In genomic region chr7:132896206-132896815, GRCm38 (mm10) we compare ENCODE assay signal across 12 mouse cellular contexts. TPM values are rescaled to one million over a fixed set of nuclear protein-coding genes. Genes with fewer than 3 reads are reported as not detected.
DNase-seq lines count a peak whose midpoint lies in the region; ATAC-seq lines count a peak whose summit lies in the region.
"Had no signal": no experiment of that assay in that cellular context is flagged by ENCODE, and none has a peak within 500 bp of the region (broad histone marks: within the 10 kb centered on the region; RNA-seq: fewer than 3 reads in every experiment).

No protein-coding gene starts in this region.

- ATAC-seq in kidney, embryonic 14.5 days (ENCODE audit: low FRiP score, low TSS enrichment): no peak
- no peak for ATAC-seq in heart, embryonic 14.5 days (ENCODE audit: insufficient number of reproducible peaks, insufficient read depth, low FRiP score, low read depth)
- no peak for ATAC-seq in hindbrain, embryonic 14.5 days (ENCODE audit: low FRiP score)

- H3K9ac ChIP-seq in kidney, embryonic 14.5 days (ENCODE audit: low read depth, low read length): no peak overlapping the region
- no peak overlapping the region for H3K9ac ChIP-seq in heart, embryonic 14.5 days (ENCODE audit: low read length)
- H3K9ac ChIP-seq in hindbrain, embryonic 14.5 days: no peak overlapping the region
- H3K9ac ChIP-seq: limb, embryonic 12.5 days had no signal

- no peaks in the 10 kb centered on the region for H3K4me1 ChIP-seq in kidney, embryonic 14.5 days (ENCODE audit: control insufficient read depth, insufficient read depth, low read length)
- peaks cover 23 to 35% of the 10 kb centered on the region in 2 experiments for H3K4me1 ChIP-seq in heart, embryonic 14.5 days (ENCODE audit: control insufficient read depth in 2 of 2, insufficient read depth in 2 of 2, low read length in 2 of 2)
- H3K4me1 ChIP-seq in hindbrain, embryonic 14.5 days (replicated peaks; ENCODE audit: control insufficient read depth, insufficient read depth, low read length): no peaks in the 10 kb centered on the region
- H3K4me1 ChIP-seq: limb, embryonic 12.5 days had no signal

- H3K4me3 ChIP-seq in kidney, embryonic 14.5 days (ENCODE audit: low read length): no peak overlapping the region
- no peak overlapping the region for H3K4me3 ChIP-seq in heart, embryonic 14.5 days (ENCODE audit: control insufficient read depth in 1 of 2, insufficient read depth in 1 of 2, low read depth in 1 of 2, low read length in 2 of 2)
- no peak overlapping the region for H3K4me3 ChIP-seq in hindbrain, embryonic 14.5 days (replicated peaks; ENCODE audit: low read length)
- H3K4me3 ChIP-seq: limb, embryonic 12.5 days had no signal

- no peaks in the 10 kb centered on the region for H3K27me3 ChIP-seq in kidney, embryonic 14.5 days (ENCODE audit: control insufficient read depth, insufficient read depth, low read length)
- no peaks in the 10 kb centered on the region for H3K27me3 ChIP-seq in heart, embryonic 14.5 days (ENCODE audit: control insufficient read depth, insufficient read depth, low read length)
- no peaks in the 10 kb centered on the region for H3K27me3 ChIP-seq in hindbrain, embryonic 14.5 days (ENCODE audit: control insufficient read depth, insufficient read depth, low read length)
- H3K27me3 ChIP-seq: limb, embryonic 12.5 days had no signal

- DNase-seq in kidney, adult 18-20 months: peak; percentile 51
- peak; percentile 58 to 71 for DNase-seq in adrenal gland, postnatal 36 days
- DNase-seq in testis, postnatal 10 days (ENCODE audit: low spot score): peak; percentile 66
- no peak for DNase-seq in ovary, postnatal 10 days (ENCODE audit: low spot score)
- DNase-seq in urinary bladder, postnatal 4 days (ENCODE audit: low spot score in 2 of 2): no peak
- no peak for DNase-seq in hindbrain, embryonic 14.5 days (ENCODE audit: low spot score)
- DNase-seq: lung, postnatal 4 days; right cerebral cortex, postnatal 14 days; thymus, adult 2 months had no signal

- H3K4me2 ChIP-seq in kidney, embryonic 14.5 days (replicated peaks; ENCODE audit: low read depth, low read length): no peak overlapping the region
- H3K4me2 ChIP-seq in heart, embryonic 14.5 days (ENCODE audit: low read length): no peak overlapping the region; the same call in 1 of the 2 replicates
- H3K4me2 ChIP-seq in hindbrain, embryonic 14.5 days (replicated peaks): no peak overlapping the region
- H3K4me2 ChIP-seq: limb, embryonic 12.5 days had no signal

- H3K9me3 ChIP-seq in kidney, embryonic 14.5 days (ENCODE audit: control insufficient read depth, low read length): no peaks in the 10 kb centered on the region
- 0 out of 2 replicates have a peak, but pooled peaks cover 4% of the 10 kb centered on the region for H3K9me3 ChIP-seq in heart, embryonic 14.5 days (ENCODE audit: control insufficient read depth, low read length)
- no peaks in the 10 kb centered on the region for H3K9me3 ChIP-seq in hindbrain, embryonic 14.5 days (ENCODE audit: control insufficient read depth, low read length)
- H3K9me3 ChIP-seq: limb, embryonic 12.5 days had no signal

- no peaks in the 10 kb centered on the region for H3K36me3 ChIP-seq in kidney, embryonic 14.5 days (ENCODE audit: control insufficient read depth, insufficient read depth, low read length)
- no peaks in the 10 kb centered on the region for H3K36me3 ChIP-seq in heart, embryonic 14.5 days (ENCODE audit: control insufficient read depth, insufficient read depth, low read length)
- H3K36me3 ChIP-seq in hindbrain, embryonic 14.5 days (replicated peaks; ENCODE audit: control insufficient read depth, insufficient read depth): no peaks in the 10 kb centered on the region
- H3K36me3 ChIP-seq: limb, embryonic 12.5 days had no signal

- no peak overlapping the region for H3K27ac ChIP-seq in kidney, embryonic 14.5 days (ENCODE audit: low read depth, low read length)
- peak overlapping the region; percentile 73 to 77 for H3K27ac ChIP-seq in heart, embryonic 14.5 days (replicated peaks in 1 of 2; ENCODE audit: control insufficient read depth in 1 of 2, insufficient read depth in 1 of 2, low read depth in 2 of 2, low read length in 2 of 2)
- no peak overlapping the region for H3K27ac ChIP-seq in hindbrain, embryonic 14.5 days
- H3K27ac ChIP-seq: limb, embryonic 12.5 days had no signal

- WGBS in kidney, embryonic 14.5 days: 89% methylated on average over 9 of the region's 9 CpGs
- 58% methylated on average over 9 of the region's 9 CpGs for WGBS in heart, embryonic 14.5 days
- WGBS in hindbrain, embryonic 14.5 days: 91% methylated on average over 9 of the region's 9 CpGs

RNA-seq across cellular contexts. Expression of gene Zranb1, which starts 34.6 kb away (rescaled TPM):
- polyA plus RNA-seq in kidney, embryonic 14.5 days (2014; fragmentation: Nextera tagmentation; extraction: Ambion mirVana): 18.0 and 20.0 TPM in 2 replicates
- 10 to 100 TPM; 30.0 to 35.5 TPM for total RNA-seq in adrenal gland, postnatal 36 days (2021)
- 12.5 and 13.6 TPM in 2 replicates for polyA plus RNA-seq in heart, embryonic 14.5 days (2014; fragmentation: Nextera tagmentation; extraction: Ambion mirVana)
- 32.6 and 32.8 TPM in 2 replicates for polyA plus RNA-seq in hindbrain, embryonic 14.5 days (2014; fragmentation: Nextera tagmentation; extraction: Ambion mirVana)

RNA-seq across cellular contexts. Expression of gene Abraxas2, which starts 37.3 kb away (rescaled TPM):
- 37.6 and 50.0 TPM in 2 replicates for polyA plus RNA-seq in kidney, embryonic 14.5 days (2014; fragmentation: Nextera tagmentation; extraction: Ambion mirVana)
- 10 to 100 TPM; 35.8 to 36.1 TPM for total RNA-seq in adrenal gland, postnatal 36 days (2021)
- polyA plus RNA-seq in heart, embryonic 14.5 days (2014; fragmentation: Nextera tagmentation; extraction: Ambion mirVana): 29.4 and 33.0 TPM in 2 replicates
- 36.4 and 44.9 TPM in 2 replicates for polyA plus RNA-seq in hindbrain, embryonic 14.5 days (2014; fragmentation: Nextera tagmentation; extraction: Ambion mirVana)

RNA-seq across cellular contexts. Expression of gene Eef1akmt2, which starts 43.8 kb away (rescaled TPM):
- 72.4 and 101 TPM in 2 replicates for polyA plus RNA-seq in kidney, embryonic 14.5 days (2014; fragmentation: Nextera tagmentation; extraction: Ambion mirVana)
- total RNA-seq in adrenal gland, postnatal 36 days (2021): 10 to 100 TPM; 23.8 to 30.0 TPM
- polyA plus RNA-seq in heart, embryonic 14.5 days (2014; fragmentation: Nextera tagmentation; extraction: Ambion mirVana): 40.4 and 42.0 TPM in 2 replicates
- 85.1 and 86.7 TPM in 2 replicates for polyA plus RNA-seq in hindbrain, embryonic 14.5 days (2014; fragmentation: Nextera tagmentation; extraction: Ambion mirVana)

Comparison
In these comparisons a context has a peak if more than half of its experiments do, and no peak if none do; other contexts are left out.
1. DNase-seq: peak in kidney, adult 18-20 months (single experiment), adrenal gland, postnatal 36 days (2 of 2) and testis, postnatal 10 days (single experiment); none in ovary, postnatal 10 days (single experiment), urinary bladder, postnatal 4 days (0 of 2) and hindbrain, embryonic 14.5 days (single experiment).
2. H3K27ac ChIP-seq: peak in heart, embryonic 14.5 days (2 of 2); none in kidney, embryonic 14.5 days (single experiment) and hindbrain, embryonic 14.5 days (single experiment).